Mouse (Mus musculus) forebrain, postnatal 0 days (tissue): ENCODE data around the gene Tead1. TPM values are rescaled to one million over a fixed set of nuclear protein-coding genes. Genes with fewer than 3 reads are reported as not detected.

Experiments
- ATAC-seq: fragments of 200-750 bp; cut with Nextera tagmentation; 2 replicates; pipeline ENCODE4 v1.8.0; 2017; ENCODE audit warnings: mild to moderate bottlenecking, moderate library complexity
- DNase-seq: peaks from one replicate; pipeline ENCODE4 v3.0.0-alpha.2; 2015
- H3K27ac ChIP-seq: fragments of 300-500 bp; sonication (generic); 2 replicates; pipeline ENCODE4 v1.5.1; 2014; ENCODE audit warnings: low read depth, mild to moderate bottlenecking, antibody characterized with exemption, low read length, moderate library complexity, mixed read lengths
- H3K27me3 ChIP-seq: fragments of 300-500 bp; sonication (generic); 2 replicates; pipeline ENCODE4 v1.6.1; 2014; ENCODE audit warnings: mild to moderate bottlenecking, low read length, mixed read lengths; ENCODE audit not compliant: insufficient read depth
- H3K36me3 ChIP-seq: fragments of 300-500 bp; sonication (generic); 2 replicates; pipeline ENCODE4 v1.6.1; 2014; ENCODE audit warnings: mild to moderate bottlenecking, moderate library complexity; ENCODE audit not compliant: insufficient read depth
- H3K4me1 ChIP-seq: fragments of 300-500 bp; sonication (generic); 2 replicates; pipeline ENCODE4 v1.6.1; 2014; ENCODE audit warnings: antibody characterized with exemption; ENCODE audit not compliant: insufficient read depth
- H3K4me2 ChIP-seq: fragments of 300-500 bp; sonication (generic); 2 replicates; pipeline ENCODE4 v1.6.1; 2014; ENCODE audit warnings: low read depth, mild to moderate bottlenecking, moderate library complexity
- H3K4me3 ChIP-seq: fragments of 300-500 bp; sonication (generic); 2 replicates; pipeline ENCODE4 v1.5.1; 2014; ENCODE audit warnings: low read depth, low read length, mixed read lengths
- H3K9ac ChIP-seq: fragments of 300-500 bp; sonication (generic); 2 replicates; pipeline ENCODE4 v1.6.1; 2014; ENCODE audit warnings: mild to moderate bottlenecking
- H3K9me3 ChIP-seq: fragments of 300-500 bp; sonication (generic); 2 replicates; pipeline ENCODE4 v1.6.1; 2016; ENCODE audit warnings: low read length
- CTCF ChIP-seq: sonication (generic); IDR thresholded peaks from 2 replicates; pipeline ENCODE4 v1.5.1; 2016; ENCODE audit warnings: antibody characterized with exemption, control low read depth, low read depth
- WGBS: fragments of 180-500 bp; shearing (Covaris S2); extraction: QIAGEN DNeasy Blood & Tissue Kit; methylation state at CpG from one replicate; pipeline ENCODE4 v1.1.7; 2014; 5-methylcytosine and 5-hydroxymethylcytosine counted together
- polyA plus RNA-seq: library from polyadenylated mRNA; unstranded; fragments of >200 nt; fragmentation: Nextera tagmentation; extraction: Ambion mirVana; gene quantifications from 2 replicates; pipeline ENCODE4 v1.2.1, GENCODE M21; 2015
- total RNA-seq: library from RNA; depleted of rRNA; stranded (reverse); fragments of >200 nt; gene quantifications from 2 replicates; pipeline ENCODE4 v1.2.3, GENCODE M21; 2014; rRNA removed

The Tead1 gene
- 14.9 and 20.1 TPM in 2 replicates for total RNA-seq
- polyA plus RNA-seq, result 1.9 and 7.8 TPM in 2 replicates

DNA sequence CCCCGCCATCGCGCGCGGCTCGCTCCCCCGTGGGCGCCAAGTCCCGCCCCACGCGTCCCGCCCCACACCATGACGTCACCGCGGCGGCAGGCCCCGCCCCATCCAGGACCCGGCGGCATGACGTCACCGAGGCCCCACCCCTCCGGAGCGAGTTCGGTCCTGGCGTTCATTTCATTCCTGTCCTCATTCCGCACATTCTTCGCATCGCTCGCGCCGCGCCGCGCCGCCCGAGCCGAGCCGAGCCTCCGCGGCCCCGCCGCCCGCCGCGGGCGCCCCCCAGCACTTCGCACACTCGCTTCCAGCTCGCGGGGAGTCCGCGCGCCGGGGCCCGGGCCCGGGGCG, at the start of gene Tead1:
Gene Tead1, plus strand, starts transcription at position 148 of the 342 bp plus-strand sequence.
- H3K36me3 ChIP-seq, result no peaks in the 10 kb centered on the region
- H3K9me3 ChIP-seq, result no peaks in the 10 kb centered on the region
- TF ChIP-seq CTCF, result no peak
- 3% methylated on average over 44 of the region's 57 CpGs for WGBS
- peak within 1 kb of the TSS; percentile 88 for H3K4me3 ChIP-seq
- peak within 1 kb of the TSS; percentile 85 for H3K27ac ChIP-seq
- DNase-seq (peak; percentile 95), ATAC-seq (peak; percentile 91)
- no peaks in the 10 kb centered on the region for H3K27me3 ChIP-seq
- peak within 1 kb of the TSS; percentile 76 for H3K9ac ChIP-seq
- H3K4me1 ChIP-seq, result peaks cover 7% of the 10 kb centered on the region
- peak within 1 kb of the TSS; percentile 93 for H3K4me2 ChIP-seq

DNA sequence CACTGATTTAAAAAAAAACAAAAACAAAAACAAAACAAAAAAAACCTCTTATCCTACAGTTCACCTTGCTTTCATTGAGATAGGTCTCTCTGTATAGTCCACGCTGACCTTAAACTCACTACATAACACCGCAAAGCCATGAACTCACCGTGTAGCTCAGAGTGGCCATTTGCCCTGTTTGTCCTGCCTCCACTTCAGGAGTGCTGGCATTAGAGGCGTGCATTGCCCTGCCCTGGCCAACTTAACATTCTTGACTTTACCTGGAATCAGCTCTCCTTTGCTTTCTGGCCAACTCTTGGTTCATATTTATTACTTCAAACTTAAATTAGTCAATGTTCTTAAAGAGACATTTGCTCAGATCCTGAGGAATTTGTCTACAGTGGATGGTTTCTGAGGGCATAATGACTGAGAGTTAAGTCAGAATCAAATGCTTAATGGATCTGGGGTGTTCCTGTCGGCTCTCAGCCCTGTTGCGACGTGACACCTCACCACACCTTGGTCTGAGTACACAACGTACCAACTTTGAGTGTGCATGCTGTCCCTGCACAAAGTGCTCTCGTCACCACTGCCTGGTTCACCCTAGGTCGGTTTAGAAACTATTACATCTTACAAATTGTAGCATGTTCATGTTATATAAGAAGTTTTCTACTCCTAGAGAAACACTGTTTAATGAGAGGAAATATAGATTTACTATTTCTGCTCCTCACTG, 44.5 kb upstream of the Tead1 start:
- Histone ChIP-seq H3K4me3 (no peak overlapping the region), H3K9me3 (no peaks in the 10 kb centered on the region), H3K27me3 (no peaks in the 10 kb centered on the region), H3K4me1 (no peaks in the 10 kb centered on the region), H3K9ac (no peak overlapping the region), H3K27ac (no peak overlapping the region), H3K36me3 (no peaks in the 10 kb centered on the region), H3K4me2 (no peak overlapping the region)
- no peak for TF ChIP-seq CTCF
- ATAC-seq (no peak), DNase-seq (no peak)
- 89% methylated on average over 10 of the region's 10 CpGs for WGBS

DNA sequence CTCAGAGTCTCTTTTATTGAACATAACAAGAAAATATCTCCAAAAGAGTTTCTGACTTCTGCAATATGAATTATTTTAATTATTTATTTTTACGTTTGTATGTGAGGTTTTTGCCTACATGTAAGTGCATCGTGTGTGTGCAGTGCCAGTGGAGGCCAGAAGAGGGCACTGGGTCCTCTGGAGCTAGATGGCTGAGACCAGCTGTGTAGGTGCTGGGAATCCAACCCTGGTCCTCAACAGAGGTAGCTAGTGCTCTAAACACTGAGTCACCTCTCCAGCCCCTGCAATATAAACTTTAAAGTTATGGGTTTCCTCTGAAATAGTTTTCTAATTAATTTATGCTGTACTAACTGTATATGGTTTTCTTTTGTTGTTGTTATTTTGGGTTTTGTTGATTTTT, 43.2 kb upstream of the Tead1 start:
- no peaks in the 10 kb centered on the region for H3K36me3 ChIP-seq
- DNase-seq (no peak), ATAC-seq (no peak)
- no peaks in the 10 kb centered on the region for H3K9me3 ChIP-seq
- TF ChIP-seq CTCF, result no peak
- H3K4me2 ChIP-seq, result no peak overlapping the region
- 96% methylated on average over 2 of the region's 2 CpGs for WGBS
- H3K9ac ChIP-seq, result no peak overlapping the region
- no peaks in the 10 kb centered on the region for H3K4me1 ChIP-seq
- H3K4me3 ChIP-seq, result no peak overlapping the region
- no peaks in the 10 kb centered on the region for H3K27me3 ChIP-seq
- H3K27ac ChIP-seq, result no peak overlapping the region

DNA sequence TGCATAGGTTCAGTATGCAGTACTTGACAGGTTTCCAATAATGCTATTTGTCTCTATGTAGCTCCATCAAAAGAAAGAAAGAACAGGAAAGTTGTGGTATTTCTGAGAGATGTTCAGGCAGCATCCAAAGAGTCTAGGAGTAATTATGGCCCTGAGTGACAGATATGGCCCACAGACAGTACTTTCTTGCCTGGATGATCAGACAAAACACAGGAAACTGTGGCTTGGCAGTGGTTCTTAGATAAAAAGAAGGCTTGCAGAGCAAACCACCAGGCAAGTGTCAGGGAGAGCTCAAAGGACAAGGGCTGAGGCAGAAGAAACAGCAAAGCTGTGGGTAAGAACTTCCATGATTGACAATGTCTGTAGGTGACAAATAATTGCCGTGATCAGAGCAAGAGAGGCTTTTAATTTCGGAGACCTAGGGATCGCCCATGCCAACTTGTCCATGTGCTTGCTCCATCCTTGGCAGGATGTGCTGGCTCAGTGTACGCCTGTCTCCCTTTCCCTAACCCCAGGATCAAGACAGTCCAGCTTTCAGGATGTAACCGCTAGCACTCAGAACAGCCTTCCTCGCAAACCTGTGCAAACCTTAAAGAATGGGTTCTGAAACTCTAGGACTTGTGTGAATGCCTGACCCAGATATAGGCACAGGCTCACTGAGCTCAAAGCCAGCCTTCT, 35.1 kb upstream of the Tead1 start:
- H3K4me3 ChIP-seq, result no peak overlapping the region
- H3K27me3 ChIP-seq, result no peaks in the 10 kb centered on the region
- H3K27ac ChIP-seq, result no peak overlapping the region
- ATAC-seq (no peak), DNase-seq (no peak)
- H3K4me1 ChIP-seq, result no peaks in the 10 kb centered on the region
- no peak for TF ChIP-seq CTCF
- H3K9ac ChIP-seq, result no peak overlapping the region
- H3K4me2 ChIP-seq, result no peak overlapping the region
- no peaks in the 10 kb centered on the region for H3K36me3 ChIP-seq
- WGBS, result 81% methylated on average over 6 of the region's 6 CpGs
- H3K9me3 ChIP-seq, result no peaks in the 10 kb centered on the region

DNA sequence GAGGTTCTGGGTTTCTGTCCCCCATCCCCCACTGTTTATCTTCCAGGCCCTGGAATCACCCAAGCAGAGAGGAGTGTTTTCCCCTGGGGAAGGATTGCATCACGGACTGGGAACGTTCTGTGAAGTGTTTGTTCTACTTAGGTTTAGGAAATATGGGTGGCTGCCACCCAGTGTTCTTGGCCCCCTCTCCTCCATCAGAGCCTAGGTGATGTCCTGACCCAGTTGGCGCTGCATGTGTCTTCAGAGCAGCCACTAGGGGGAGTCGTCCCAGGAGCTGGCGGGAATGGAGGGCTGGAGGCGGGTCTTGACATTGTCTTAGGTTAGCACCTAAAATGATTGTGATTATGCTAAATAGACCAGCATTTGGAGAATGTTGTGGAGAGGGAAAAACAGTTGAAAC, 34.4 kb upstream of the Tead1 start:
- DNase-seq (no peak), ATAC-seq (no peak)
- no peaks in the 10 kb centered on the region for H3K4me1 ChIP-seq
- H3K9me3 ChIP-seq, result no peaks in the 10 kb centered on the region
- no peak for TF ChIP-seq CTCF
- H3K36me3 ChIP-seq, result no peaks in the 10 kb centered on the region
- H3K9ac ChIP-seq, result no peak overlapping the region
- H3K4me2 ChIP-seq, result no peak overlapping the region
- H3K4me3 ChIP-seq, result no peak overlapping the region
- no peaks in the 10 kb centered on the region for H3K27me3 ChIP-seq
- H3K27ac ChIP-seq, result no peak overlapping the region
- WGBS, result 89% methylated on average over 6 of the region's 6 CpGs

DNA sequence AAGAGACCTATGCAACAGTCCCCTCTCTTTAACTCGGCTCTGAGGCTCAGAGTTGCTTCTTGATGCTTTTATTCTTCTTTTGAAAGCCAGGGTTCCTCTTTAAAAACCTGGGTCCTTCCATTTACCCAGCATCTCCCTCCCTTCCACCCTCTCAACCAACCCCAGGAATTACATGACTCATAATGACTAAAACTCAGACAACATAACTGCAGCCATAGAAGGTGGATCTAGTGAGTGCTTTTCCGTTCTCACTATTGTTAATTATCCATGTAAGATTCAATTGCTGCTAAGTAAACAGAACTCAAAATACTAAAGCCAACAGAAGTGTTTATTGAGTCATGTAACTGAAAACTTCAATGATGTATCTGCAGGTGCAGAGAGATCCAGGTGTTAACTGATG, 33.4 kb upstream of the Tead1 start:
- TF ChIP-seq CTCF, result no peak
- no peaks in the 10 kb centered on the region for H3K36me3 ChIP-seq

DNA sequence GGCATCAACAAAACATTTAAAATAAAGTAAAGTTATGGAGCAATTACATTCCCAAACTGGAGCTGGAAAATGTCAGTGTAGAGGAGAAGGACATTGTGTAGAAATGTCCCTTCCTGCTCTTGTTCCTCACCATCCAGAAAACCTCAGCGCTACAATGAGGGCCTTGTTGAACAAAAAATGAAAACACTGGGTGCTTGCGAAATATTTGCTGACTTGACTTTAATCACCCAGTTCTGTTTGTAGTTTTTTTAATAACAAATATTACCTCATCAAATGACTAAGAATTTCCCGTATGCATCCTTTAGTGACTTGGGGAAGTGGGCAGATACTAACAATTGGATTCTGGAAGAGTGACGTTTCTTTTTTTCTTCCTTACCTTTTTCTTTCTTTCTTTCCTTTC, 31.7 kb upstream of the Tead1 start:
- Histone ChIP-seq H3K4me3 (no peak overlapping the region), H3K9ac (no peak overlapping the region), H3K36me3 (no peaks in the 10 kb centered on the region), H3K27me3 (no peaks in the 10 kb centered on the region), H3K4me1 (no peaks in the 10 kb centered on the region), H3K9me3 (no peaks in the 10 kb centered on the region), H3K27ac (no peak overlapping the region), H3K4me2 (no peak overlapping the region)
- DNase-seq (no peak), ATAC-seq (no peak)
- no peak for TF ChIP-seq CTCF
- WGBS, result over 99% methylated on average over 4 of the region's 4 CpGs

More for the DNA sequence above, 33.4 kb upstream of the Tead1 start:
- Histone ChIP-seq H3K4me3 (no peak overlapping the region), H3K9me3 (no peaks in the 10 kb centered on the region), H3K4me1 (no peaks in the 10 kb centered on the region), H3K9ac (no peak overlapping the region), H3K27ac (no peak overlapping the region), H3K27me3 (no peaks in the 10 kb centered on the region), H3K4me2 (no peak overlapping the region)
- WGBS, result 84% methylated on average over 2 of the region's 2 CpGs
- DNase-seq, result no peak
- ATAC-seq, result no peak
